In the genomic region with DNA sequence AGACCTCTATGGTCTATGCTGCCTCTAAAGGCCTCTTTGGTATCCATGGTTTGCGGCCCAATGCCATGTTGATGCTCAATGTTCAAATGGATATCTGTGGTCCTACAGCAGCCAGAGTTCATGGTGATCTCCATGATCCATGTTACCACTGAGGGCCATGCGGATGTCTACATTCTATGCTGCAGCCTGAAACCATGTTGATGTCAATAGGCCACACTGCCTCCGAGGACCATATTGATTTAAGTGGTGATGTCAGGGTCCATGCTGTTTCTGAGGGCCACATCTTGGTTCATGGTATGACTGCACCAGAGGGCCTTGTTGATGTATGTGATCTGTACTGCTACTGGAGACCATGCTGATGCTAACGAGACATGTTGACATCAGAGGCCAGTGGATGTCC, we compare ENCODE assay signal across 28 mouse cellular contexts.
"Had no signal": no experiment of that assay in that cellular context is flagged by ENCODE, and none has a peak within 500 bp of the region (broad histone marks: within the 10 kb centered on the region; RNA-seq: fewer than 3 reads in every experiment).

No protein-coding gene starts in this region.

- H3K27me3 ChIP-seq: embryonic facial prominence, embryonic 12.5 days; embryonic facial prominence, embryonic 13.5 days; embryonic facial prominence, embryonic 15.5 days; forebrain, embryonic 12.5 days; forebrain, embryonic 13.5 days; forebrain, embryonic 15.5 days had no signal

- H3K27ac ChIP-seq: embryonic facial prominence, embryonic 10.5 days; embryonic facial prominence, embryonic 12.5 days; embryonic facial prominence, embryonic 13.5 days; embryonic facial prominence, embryonic 15.5 days; forebrain, embryonic 10.5 days; forebrain, embryonic 12.5 days; forebrain, embryonic 13.5 days; forebrain, embryonic 15.5 days; gastrocnemius, adult 2 months; heart, adult 2 months had no signal

- H3K4me1 ChIP-seq: embryonic facial prominence, embryonic 10.5 days; embryonic facial prominence, embryonic 12.5 days; embryonic facial prominence, embryonic 13.5 days; embryonic facial prominence, embryonic 15.5 days; forebrain, embryonic 10.5 days; forebrain, embryonic 12.5 days; forebrain, embryonic 13.5 days; forebrain, embryonic 15.5 days had no signal

- H3K36me3 ChIP-seq: embryonic facial prominence, embryonic 10.5 days; embryonic facial prominence, embryonic 12.5 days; embryonic facial prominence, embryonic 13.5 days; embryonic facial prominence, embryonic 15.5 days; forebrain, embryonic 10.5 days; forebrain, embryonic 12.5 days; forebrain, embryonic 15.5 days had no signal

- H3K4me3 ChIP-seq: embryonic facial prominence, embryonic 10.5 days; embryonic facial prominence, embryonic 12.5 days; embryonic facial prominence, embryonic 13.5 days; embryonic facial prominence, embryonic 15.5 days; erythroblast, embryonic 14.5 days; forebrain, embryonic 10.5 days; forebrain, embryonic 12.5 days; forebrain, embryonic 13.5 days; forebrain, embryonic 15.5 days; gastrocnemius, adult 2 months; heart, adult 2 months had no signal

- DNase-seq: cerebellum, adult 2 months; cerebellum, adult 8-10 months; cerebellum, adult 9-10 months; cerebellum, adult 9-11 months; cerebellum, postnatal 10 days; cerebellum, postnatal 14 days; cerebellum, postnatal 25 days; cerebellum, postnatal 36 days; embryo, embryonic 11 days; forebrain, postnatal 0 days; gastrocnemius, adult 2 months; gastrocnemius, postnatal 10 days; gastrocnemius, postnatal 14 days; gastrocnemius, postnatal 25 days; gastrocnemius, postnatal 36 days; heart, adult 18-20 months; heart, adult 2 months had no signal

- H3K9me3 ChIP-seq: embryonic facial prominence, embryonic 10.5 days; embryonic facial prominence, embryonic 12.5 days; embryonic facial prominence, embryonic 13.5 days; embryonic facial prominence, embryonic 15.5 days; forebrain, embryonic 10.5 days; forebrain, embryonic 12.5 days; forebrain, embryonic 13.5 days; forebrain, embryonic 15.5 days had no signal

- ATAC-seq: forebrain, embryonic 13.5 days; forebrain, embryonic 14.5 days; forebrain, embryonic 15.5 days; forebrain, embryonic 16.5 days; forebrain, postnatal 0 days had no signal
